Mouse (Mus musculus): ENCODE data around the gene Usp8. TPM values are rescaled to one million over a fixed set of nuclear protein-coding genes. Genes with fewer than 3 reads are reported as not detected.

Usp8 gene
- polyA plus RNA-seq, 1 experiment from 2014 or later = 40.3 TPM

DNA sequence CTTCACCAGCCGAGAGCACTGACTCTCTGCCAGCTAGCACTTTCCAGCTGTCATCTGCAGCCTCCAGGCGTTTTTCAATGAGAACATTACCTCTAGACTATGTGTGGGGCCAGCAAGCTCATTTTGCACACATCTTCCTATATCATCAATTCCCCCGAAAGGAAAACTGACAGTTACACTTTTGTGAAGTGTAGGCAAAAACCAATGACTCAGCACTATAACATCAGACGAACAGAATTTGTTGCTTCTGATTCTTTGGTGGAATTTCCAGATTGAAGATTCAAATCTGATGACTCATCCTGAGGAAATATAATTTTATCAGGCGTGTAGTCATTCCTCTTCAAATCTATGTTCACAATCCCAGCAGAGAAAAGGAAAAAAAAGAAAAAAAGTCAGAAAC lies 85.5 kb downstream of the Usp8 start:
- Histone ChIP-seq H3K27me3 (ENCODE audit: poor library complexity, severe bottlenecking) (no peaks in the 10 kb centered on the region), H3K27ac (no peak overlapping the region), H3K36me3 (replicated peaks) (peaks cover 84% of the 10 kb centered on the region), H3K9me3 (no peaks in the 10 kb centered on the region), H3K4me1 (peaks cover 5% of the 10 kb centered on the region), H3K4me3 (no peak overlapping the region)
- WGBS = 85% methylated on average over 5 of the region's 5 CpGs
- DNase-seq (ENCODE audit: extremely low spot score, low spot score) = no peak

- no peak for DNase-seq (ENCODE audit: extremely low spot score, low spot score)
- WGBS = 90% methylated on average over 3 of the region's 3 CpGs
- H3K36me3 ChIP-seq (replicated peaks) = peaks cover 95% of the 10 kb centered on the region
Measured at GRCm38 (mm10) chr2:126795708-126796107, 88.6 kb downstream of the Usp8 start.

DNA sequence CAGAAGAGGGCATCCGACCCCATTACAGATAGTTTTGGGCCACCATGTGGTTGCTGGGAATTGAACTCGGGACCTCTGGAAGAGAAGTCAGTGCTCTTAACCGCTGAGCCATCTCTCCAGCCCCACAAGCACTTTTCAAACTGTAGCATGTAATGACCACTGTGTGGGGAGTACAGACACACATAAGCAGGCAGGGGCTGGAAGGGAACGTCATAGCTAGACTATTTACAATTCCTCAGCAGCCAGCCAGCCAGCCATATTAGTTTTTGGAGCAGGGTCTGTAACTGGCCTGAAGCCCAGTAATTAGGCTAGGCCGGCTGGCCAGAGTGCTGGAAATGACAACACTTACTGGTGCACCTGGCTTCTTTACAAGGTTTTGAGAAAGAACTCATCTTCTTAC lies 91.3 kb downstream of the Usp8 start:
- no peaks in the 10 kb centered on the region for H3K27me3 ChIP-seq (ENCODE audit: poor library complexity, severe bottlenecking)
- no peak overlapping the region for H3K27ac ChIP-seq
- 92% methylated on average over 5 of the region's 5 CpGs for WGBS
- no peak for DNase-seq (ENCODE audit: extremely low spot score, low spot score)
- H3K4me3 ChIP-seq = no peak overlapping the region
- H3K9me3 ChIP-seq = no peaks in the 10 kb centered on the region
- H3K36me3 ChIP-seq (replicated peaks) = peaks cover 92% of the 10 kb centered on the region
- H3K4me1 ChIP-seq = no peaks in the 10 kb centered on the region

More at GRCm38 (mm10) chr2:126795708-126796107, 88.6 kb downstream of the Usp8 start:
- Histone ChIP-seq H3K27ac (no peak overlapping the region), H3K4me1 (no peaks in the 10 kb centered on the region), H3K27me3 (ENCODE audit: poor library complexity, severe bottlenecking) (no peaks in the 10 kb centered on the region), H3K4me3 (no peak overlapping the region), H3K9me3 (no peaks in the 10 kb centered on the region)

GRCm38 (mm10) chr2:126801980-126802379 lies 94.9 kb downstream of the Usp8 start:
- H3K4me3 ChIP-seq = no peak overlapping the region
- H3K27me3 ChIP-seq (ENCODE audit: poor library complexity, severe bottlenecking) = no peaks in the 10 kb centered on the region
- peaks cover 93% of the 10 kb centered on the region for H3K36me3 ChIP-seq (replicated peaks)
- H3K4me1 ChIP-seq = no peaks in the 10 kb centered on the region
- H3K9me3 ChIP-seq = no peaks in the 10 kb centered on the region
- no peak for DNase-seq (ENCODE audit: extremely low spot score, low spot score)
- 90% methylated on average over 3 of the region's 3 CpGs for WGBS
- H3K27ac ChIP-seq = no peak overlapping the region

Other genes starting within 250 kb of the Usp8 start
- 0.50 and 0.99 TPM in 2 replicates for gene Atp8b4, start 206.7 kb upstream of the Usp8 start, polyA plus RNA-seq (2016; fragmentation: Nextera tagmentation; extraction: Ambion mirVana)
- gene Slc27a2, start 154.9 kb upstream of the Usp8 start, polyA plus RNA-seq (2016; fragmentation: Nextera tagmentation; extraction: Ambion mirVana) = 3.1 TPM in 2 replicates
- 0.31 and 0.42 TPM in 2 replicates for gene Hdc, start 88.0 kb upstream of the Usp8 start, polyA plus RNA-seq (2016; fragmentation: Nextera tagmentation; extraction: Ambion mirVana)
- gene Gabpb1, start 31.0 kb upstream of the Usp8 start, polyA plus RNA-seq (2016; fragmentation: Nextera tagmentation; extraction: Ambion mirVana) = 77.4 and 77.7 TPM in 2 replicates
- gene Usp50, start 76.1 kb downstream of the Usp8 start, polyA plus RNA-seq (2016; fragmentation: Nextera tagmentation; extraction: Ambion mirVana) = 2.4 TPM in 2 replicates
- gene Trpm7, start 168.9 kb downstream of the Usp8 start, polyA plus RNA-seq (2016; fragmentation: Nextera tagmentation; extraction: Ambion mirVana) = 48.7 and 49.2 TPM in 2 replicates
- gene Sppl2a, start 225.9 kb downstream of the Usp8 start, polyA plus RNA-seq (2016; fragmentation: Nextera tagmentation; extraction: Ambion mirVana) = 33.8 and 34.9 TPM in 2 replicates